Mouse (Mus musculus) urinary bladder, postnatal 10 days (tissue): ENCODE results near the gene Prkcb.

ENCODE experiments used
- DNase-seq: peaks from one replicate; pipeline ENCODE4 v3.0.0; 2022; ENCODE audit warnings: low spot score

Gene Prkcb

GRCm38 (mm10) chr7:122371947-122372346 lies 83.4 kb downstream of the Prkcb start:
- DNase-seq, result no peak

- no peak for DNase-seq
Observed at GRCm38 (mm10) chr7:122372349-122372748, 83.8 kb downstream of the Prkcb start.

- no peak for DNase-seq
Observed at GRCm38 (mm10) chr7:122376845-122377244, 88.3 kb downstream of the Prkcb start.

DNA sequence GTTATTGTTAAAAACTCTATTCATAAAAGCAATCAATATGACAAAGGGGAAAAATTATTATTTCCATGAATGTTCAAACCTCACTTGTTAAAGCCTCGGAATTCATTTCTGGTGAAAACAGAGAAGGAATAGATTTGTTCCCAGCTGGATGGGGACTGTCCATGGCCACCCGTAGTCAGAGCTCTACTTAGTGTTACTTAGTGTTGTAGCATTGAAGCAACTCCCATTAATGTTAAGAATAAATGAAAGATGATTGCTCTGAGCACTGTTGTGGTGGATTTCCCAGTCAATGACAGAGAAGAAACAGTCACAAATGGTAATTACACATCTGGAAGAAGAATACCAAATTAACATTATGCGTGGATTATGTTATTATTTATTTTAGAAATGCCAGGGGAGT lies 89.4 kb downstream of the Prkcb start:
- DNase-seq, result no peak

DNA sequence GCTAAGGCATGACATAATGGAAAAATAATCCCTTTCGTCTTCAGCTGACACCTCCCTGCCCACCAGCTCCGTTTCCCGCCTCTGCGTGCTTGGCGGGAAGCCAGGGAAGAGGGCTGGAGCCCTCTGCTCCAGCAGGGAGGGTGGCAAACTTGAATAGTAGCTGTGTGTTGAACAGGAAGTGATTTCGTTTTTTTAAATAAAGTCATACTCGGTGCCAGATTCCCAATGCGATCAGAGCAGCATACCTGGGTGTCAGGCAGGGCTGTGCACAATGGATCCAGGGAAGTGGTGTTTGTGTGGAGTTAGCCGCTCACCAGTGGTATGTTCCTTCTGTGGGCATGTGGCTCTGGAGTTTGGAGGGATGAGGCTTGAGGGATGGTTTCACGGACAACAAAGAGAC lies 89.9 kb downstream of the Prkcb start:
- no peak for DNase-seq

- no peak for DNase-seq
Observed at GRCm38 (mm10) chr7:122379292-122379691, 90.7 kb downstream of the Prkcb start.

DNA sequence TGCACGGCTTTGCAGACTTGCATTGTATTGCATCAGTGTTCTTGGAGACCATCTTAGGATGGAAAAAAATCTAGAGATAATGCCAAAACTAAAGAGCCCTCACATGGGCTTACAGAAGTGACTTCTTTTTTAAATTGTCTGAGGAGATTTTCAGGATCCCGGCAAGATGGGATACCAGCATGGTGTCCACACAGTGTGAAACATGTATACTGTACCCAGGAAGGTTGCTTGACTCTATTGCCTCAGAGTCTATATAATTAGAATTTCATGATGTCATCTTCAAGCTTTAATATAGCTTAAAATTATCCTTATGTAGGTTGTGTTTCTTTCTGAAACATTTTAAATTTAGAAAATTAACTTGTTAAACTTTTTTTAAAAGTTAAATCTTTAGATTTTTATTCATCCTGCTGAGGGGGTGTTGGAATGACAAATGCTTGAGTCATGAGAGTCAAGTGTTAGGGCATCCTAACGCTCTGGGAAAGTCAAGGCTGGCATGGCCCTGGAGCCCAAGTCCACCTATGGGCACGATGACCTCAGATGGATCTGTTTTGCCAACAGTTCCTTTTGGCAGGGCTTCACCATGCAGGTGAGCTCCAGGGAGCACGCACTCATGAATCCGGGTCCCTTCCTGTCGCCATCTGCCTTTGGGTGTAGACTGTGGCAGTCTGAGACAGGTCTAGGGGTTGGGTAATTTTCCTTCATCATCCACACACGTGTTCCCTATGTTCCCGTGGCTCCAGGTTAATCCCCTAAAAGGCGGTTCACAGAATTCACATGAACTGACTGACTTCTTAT lies 92.0 kb downstream of the Prkcb start:
- no peak for DNase-seq

DNA sequence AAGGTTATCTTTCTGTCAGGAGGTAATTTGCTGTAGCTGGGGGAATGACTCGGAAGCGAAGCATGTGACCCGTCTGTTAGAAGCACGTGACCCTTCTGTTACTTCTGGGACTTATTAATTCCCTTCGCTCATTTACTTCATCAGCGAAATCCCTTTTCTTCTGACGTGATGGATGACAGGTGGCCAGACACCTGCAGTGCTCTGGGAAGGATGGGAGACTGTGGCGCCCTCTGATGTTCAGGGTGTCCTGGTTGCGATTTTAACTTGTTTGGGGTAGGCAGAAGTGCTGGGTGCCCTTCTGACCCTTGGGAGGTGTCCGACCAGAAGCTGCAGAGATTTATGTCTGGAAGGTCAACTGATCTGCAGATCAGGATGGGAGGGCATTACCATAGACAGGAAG lies 93.0 kb downstream of the Prkcb start:
- DNase-seq, result no peak

GRCm38 (mm10) chr7:122383260-122383659 lies 94.7 kb downstream of the Prkcb start:
- no peak for DNase-seq

DNA sequence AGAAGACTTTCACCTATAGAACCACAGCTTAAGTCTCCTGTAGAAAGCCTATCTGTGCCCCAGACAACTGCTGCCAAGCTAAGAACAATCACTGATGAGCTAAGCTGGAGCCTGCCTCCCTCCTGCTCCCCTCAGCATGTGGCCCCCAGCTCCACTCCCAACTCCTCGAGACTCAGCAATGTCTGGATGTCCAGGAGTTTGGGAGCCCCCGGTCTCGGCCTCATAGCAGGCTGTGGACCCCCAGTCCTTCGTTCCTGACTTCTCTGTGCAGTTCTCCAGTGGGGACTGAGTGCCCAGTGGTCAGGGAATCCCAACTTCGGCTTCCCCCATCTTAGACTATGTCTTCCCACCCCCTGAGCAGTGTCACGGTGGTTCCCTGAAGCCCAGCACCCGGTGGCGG lies 96.3 kb downstream of the Prkcb start:
- no peak for DNase-seq

- DNase-seq, result no peak
Observed at GRCm38 (mm10) chr7:122386567-122386966, 98.0 kb downstream of the Prkcb start.

- no peak for DNase-seq
Observed at GRCm38 (mm10) chr7:122387896-122388295, 99.3 kb downstream of the Prkcb start.

DNA sequence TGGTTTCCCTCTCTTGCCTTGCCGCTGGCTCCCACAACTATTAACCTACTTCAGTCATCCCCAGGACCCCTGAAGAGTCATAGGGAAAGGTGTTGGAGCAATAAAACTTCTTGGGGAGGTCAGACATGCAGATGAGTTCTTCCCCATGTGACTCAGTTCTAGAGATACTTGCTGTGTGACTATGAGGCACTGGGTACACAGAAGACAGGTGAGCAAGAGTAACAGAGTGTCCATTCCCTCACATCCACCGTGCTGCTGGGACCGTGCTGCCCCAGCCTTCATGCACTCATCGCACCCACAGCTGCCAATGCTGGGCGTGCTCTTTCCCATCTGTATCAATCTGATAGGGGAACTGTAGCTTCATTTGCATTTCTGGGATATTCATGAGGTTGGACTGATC lies 100.3 kb downstream of the Prkcb start:
- no peak for DNase-seq

- DNase-seq, result no peak
Observed at GRCm38 (mm10) chr7:122389633-122390032, 101.1 kb downstream of the Prkcb start.

- DNase-seq, result no peak
Observed at GRCm38 (mm10) chr7:122390200-122390599, 101.6 kb downstream of the Prkcb start.

- no peak for DNase-seq
Observed at GRCm38 (mm10) chr7:122390683-122391082, 102.1 kb downstream of the Prkcb start.

DNA sequence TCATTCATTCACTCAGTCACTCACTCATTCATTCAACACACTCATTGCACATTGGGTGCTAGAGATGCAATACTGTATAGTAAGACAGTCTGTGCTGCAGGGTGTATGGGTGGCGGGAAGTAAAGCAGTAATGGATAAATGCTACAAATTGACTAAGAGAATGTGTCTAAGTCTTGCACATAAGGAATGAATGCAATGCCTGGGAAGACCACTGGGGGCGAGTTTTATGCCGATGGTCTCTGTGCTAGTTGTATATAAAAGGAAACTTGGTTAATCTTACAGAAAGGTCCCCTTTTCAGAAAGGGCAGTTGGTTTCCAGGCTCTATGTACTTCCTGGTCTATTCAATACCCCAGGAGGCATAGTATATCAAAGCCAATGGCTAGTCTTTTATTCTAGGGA lies 102.8 kb downstream of the Prkcb start:
- DNase-seq, result no peak

DNA sequence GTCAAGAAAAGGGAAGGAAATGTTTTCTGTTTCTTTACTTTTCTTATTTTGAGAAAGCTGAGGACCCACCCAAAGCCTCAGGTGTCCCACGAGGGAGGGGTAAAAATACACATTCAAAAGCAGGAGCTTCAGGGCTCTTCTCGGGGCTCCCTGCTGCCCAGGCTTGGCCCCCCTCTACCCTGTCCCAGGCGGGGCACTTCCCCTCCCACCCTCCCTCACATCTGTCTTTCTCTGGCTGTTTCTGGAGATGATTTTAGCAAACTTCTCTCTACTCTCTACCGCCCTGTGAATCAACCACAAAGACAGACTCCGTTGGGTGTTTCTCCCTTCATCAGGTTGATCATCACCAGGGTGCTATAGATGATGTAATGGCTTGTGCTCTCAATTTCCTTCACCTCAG lies 105.4 kb downstream of the Prkcb start:
- no peak for DNase-seq

- DNase-seq, result no peak
Observed at GRCm38 (mm10) chr7:122395159-122395975, 106.8 kb downstream of the Prkcb start.

DNA sequence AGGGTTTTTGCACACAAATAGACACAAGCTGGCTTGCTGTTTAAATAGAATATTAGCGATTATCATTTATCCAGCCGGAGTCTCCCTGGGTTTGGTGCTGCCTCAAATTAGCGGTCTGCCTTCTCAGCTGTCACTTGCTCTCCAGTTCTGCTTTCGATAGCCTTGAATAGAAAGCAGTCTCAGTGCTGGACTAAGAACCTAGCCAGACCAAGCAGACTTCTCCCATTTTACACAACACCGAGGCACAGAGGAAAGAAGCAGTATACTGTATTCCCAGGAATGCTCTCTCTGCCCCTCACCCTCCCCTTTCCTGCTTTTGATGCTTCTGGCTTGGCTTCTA lies 107.4 kb downstream of the Prkcb start:
- no peak for DNase-seq

DNA sequence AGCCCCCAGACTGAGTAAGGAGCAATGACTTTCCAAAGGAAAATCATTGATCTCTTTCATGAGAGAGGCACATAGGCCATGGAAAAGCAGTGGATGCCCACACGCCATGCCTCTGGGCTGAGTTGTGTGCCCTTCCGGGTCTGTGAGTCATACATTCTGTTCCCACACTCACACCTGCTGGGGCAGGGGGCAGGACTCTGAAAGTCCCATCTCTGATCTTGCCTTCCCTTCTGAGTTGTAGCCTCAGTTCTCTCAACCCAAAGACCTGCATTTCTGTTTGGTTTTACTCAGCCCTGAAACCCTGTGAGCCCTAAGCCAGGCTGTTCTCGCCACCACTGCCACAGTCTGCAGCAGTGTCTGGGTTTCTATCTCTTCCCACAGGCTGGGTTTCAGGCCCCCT lies 109.1 kb downstream of the Prkcb start:
- no peak for DNase-seq

DNA sequence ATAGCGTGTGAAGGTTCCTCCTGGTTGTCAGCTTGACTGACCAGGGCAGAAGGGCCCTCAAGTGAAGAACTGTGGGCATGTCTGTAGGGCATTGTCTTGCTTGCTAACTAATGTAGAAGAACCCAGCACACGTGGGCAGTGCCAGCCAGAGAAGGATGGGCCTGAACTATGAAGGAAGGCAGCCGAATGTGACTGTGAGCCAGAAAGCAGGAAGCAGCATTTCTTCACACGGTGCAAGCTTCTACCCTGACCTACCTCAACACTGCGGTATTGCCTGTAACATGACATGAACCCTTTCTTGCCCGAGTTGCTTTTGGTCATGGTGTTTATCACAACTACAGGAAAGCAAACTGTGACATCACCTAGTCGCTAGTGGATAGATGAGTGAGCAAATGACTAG lies 113.5 kb downstream of the Prkcb start:
- no peak for DNase-seq

DNA sequence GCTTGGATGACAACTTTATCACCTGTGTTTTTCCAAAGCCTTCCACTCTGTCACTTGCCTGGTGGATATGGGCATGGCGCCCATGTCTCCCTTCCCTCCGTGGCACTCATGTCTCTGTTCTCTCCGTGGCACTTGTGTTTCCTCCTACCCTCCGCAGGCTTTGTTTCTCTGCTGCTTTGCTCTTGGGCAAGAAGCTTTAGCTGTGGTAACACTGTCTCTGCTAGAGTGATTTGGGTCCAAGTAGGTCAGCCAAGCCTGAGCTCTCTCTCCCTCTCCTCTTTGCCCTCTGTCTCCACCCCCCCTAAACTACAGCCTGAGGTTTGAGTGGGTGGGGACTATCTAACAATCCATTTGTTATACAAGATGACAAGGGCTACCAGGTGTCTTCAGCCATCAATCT lies 114.8 kb downstream of the Prkcb start:
- DNase-seq, result no peak
